Mouse (Mus musculus): ENCODE data around the gene Far2. TPM values are rescaled to one million over a fixed set of nuclear protein-coding genes. Genes with fewer than 3 reads are reported as not detected.

The Far2 gene
- total RNA-seq, 2 experiments from 2014 or later = 14.3 to 16.1 TPM

GRCm38 (mm10) chr6:148218235-148219076 lies 171.4 kb downstream of the Far2 start:
- DNase-seq = no peak

DNA sequence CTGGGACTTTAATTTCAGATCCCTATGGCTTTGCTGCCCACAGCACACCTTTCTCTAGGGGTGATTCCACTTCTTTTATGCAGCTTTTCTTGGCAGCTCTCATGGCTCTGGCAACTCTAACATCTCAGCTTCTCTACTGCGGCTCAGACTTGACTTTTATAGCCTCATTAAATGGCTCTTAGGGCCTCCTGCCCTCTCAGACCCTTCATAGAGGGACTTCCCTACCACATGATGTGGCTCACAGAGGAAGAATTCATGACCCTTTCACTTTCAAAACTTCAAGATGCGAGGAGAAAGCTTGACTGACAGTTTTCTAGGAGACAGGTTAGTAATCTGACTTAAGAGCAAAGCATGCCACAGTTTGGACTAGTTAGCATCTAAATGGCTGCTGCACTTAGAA lies 175.6 kb downstream of the Far2 start:
- DNase-seq = no peak

DNA sequence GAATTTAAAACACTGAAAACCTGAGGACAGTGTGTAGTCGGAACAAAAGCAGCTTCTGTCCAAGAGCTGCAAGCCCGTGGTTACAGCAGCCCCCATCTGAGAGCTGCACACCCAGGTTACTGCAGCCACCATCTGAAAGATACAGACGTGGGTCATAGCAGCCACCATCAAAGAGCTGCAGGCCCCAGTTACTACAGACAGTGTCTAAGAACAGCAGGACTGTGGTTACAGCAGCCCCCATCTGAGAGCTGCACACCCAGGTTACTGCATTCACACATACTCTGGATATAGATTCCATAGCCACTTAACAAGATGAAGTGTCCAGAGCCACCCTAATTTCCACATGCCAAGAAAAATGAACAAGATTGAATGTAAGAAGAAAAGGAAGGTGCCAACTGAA lies 180.5 kb downstream of the Far2 start:
- DNase-seq = no peak

Other genes starting within 250 kb of the Far2 start
- 10 to 100 TPM; 71.8 to 73.4 TPM for gene Ergic2, start 165.1 kb downstream of the Far2 start, total RNA-seq (2021)